ENCODE assay signal across 22 mouse cellular contexts in genomic region chr7:35015252-35015651, GRCm38 (mm10).
"Had no signal": no experiment of that assay in that cellular context is flagged by ENCODE, and none has a peak within 500 bp of the region (broad histone marks: within the 10 kb centered on the region; RNA-seq: fewer than 3 reads in every experiment).

No protein-coding gene starts in this region.

- H3K4me3 ChIP-seq: lung, embryonic 15.5 days; midbrain, embryonic 10.5 days; midbrain, embryonic 12.5 days; myocyte; neural tube, embryonic 13.5 days; neural tube, embryonic 15.5 days; stomach, embryonic 15.5 days had no signal

- H3K9ac ChIP-seq: lung, embryonic 15.5 days; midbrain, embryonic 12.5 days; neural tube, embryonic 13.5 days; neural tube, embryonic 15.5 days; stomach, embryonic 15.5 days had no signal

- H3K4me1 ChIP-seq: lung, embryonic 15.5 days; midbrain, embryonic 10.5 days; stomach, embryonic 15.5 days had no signal

- DNase-seq: lung, adult 18-20 months; lung, postnatal 14 days; lung, postnatal 36 days; midbrain, embryonic 14.5 days; retina, postnatal 1 day; right cerebral cortex, adult 18-20 months; right cerebral cortex, postnatal 25 days; right cerebral cortex, postnatal 4 days; thymus, adult 2 months; thymus, postnatal 25 days; thymus, postnatal 4 days had no signal

- ATAC-seq: lung, postnatal 0 days; midbrain, embryonic 16.5 days had no signal

- H3K27me3 ChIP-seq: lung, embryonic 15.5 days; midbrain, embryonic 12.5 days; neural tube, embryonic 13.5 days; neural tube, embryonic 15.5 days; stomach, embryonic 15.5 days had no signal

- H3K27ac ChIP-seq: lung, embryonic 15.5 days; macrophage; midbrain, embryonic 10.5 days; midbrain, embryonic 12.5 days; neural tube, embryonic 13.5 days; neural tube, embryonic 15.5 days; stomach, embryonic 15.5 days; stomach, postnatal 0 days had no signal

- H3K4me2 ChIP-seq: lung, embryonic 15.5 days; midbrain, embryonic 12.5 days; neural tube, embryonic 13.5 days; neural tube, embryonic 15.5 days; stomach, embryonic 15.5 days had no signal

- H3K9me3 ChIP-seq: lung, embryonic 15.5 days; midbrain, embryonic 10.5 days; midbrain, embryonic 12.5 days; neural tube, embryonic 13.5 days; neural tube, embryonic 15.5 days; stomach, embryonic 15.5 days had no signal

- H3K36me3 ChIP-seq: lung, embryonic 15.5 days; midbrain, embryonic 10.5 days; midbrain, embryonic 12.5 days; neural tube, embryonic 13.5 days; neural tube, embryonic 15.5 days; stomach, embryonic 15.5 days had no signal
